Mouse (Mus musculus) B cell, adult 2 months (primary cell): ENCODE measurements around the gene Ttc28.

Experiments
- DNase-seq, 2 experiments: peaks; one replicate each; pipeline ENCODE4 v3.0.0; 2022

Ttc28 gene

DNA sequence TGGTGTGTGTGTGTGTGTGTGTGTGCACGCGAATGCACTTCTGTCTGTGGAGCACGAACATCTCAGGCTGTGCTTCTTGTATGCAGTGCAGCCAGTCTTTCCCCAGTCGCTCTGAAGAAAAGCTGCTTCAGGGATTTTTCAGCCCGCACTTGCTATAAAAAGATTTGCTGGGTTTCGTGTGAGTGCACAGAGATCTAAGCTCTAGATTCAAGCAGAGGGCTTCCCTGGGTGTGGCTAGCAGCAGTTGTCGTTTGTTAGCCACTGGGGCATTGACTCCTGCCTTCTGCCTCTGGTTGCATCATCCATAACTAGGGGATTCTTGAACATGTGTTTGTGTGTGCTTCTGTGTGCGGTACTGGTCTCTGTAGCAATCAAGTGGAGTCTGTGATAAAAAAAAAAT is 175.9 kb downstream of the Ttc28 start:
- DNase-seq: peak in 1 of 2 experiments; percentile 8

DNA sequence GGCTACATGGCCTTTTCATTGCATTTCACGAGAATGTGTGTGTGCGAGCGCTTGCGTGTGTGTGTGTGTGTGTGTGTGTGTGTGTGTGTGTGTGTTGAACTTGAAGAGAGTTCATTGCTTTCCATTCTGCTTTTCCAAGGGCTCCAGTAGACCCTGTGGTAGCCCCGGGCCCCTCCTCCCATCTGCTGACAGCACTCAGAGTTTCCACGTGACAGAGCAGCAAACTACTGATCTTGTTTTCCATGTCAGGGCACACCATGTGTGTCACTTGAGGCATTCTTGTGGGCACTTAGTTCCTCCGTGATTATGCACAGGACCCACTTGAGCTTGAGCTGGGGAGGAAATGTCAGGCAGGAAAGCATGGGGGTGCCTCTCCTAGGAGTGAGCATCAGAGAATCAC is 177.5 kb downstream of the Ttc28 start:
- DNase-seq: peak; percentile 25 to 31

DNA sequence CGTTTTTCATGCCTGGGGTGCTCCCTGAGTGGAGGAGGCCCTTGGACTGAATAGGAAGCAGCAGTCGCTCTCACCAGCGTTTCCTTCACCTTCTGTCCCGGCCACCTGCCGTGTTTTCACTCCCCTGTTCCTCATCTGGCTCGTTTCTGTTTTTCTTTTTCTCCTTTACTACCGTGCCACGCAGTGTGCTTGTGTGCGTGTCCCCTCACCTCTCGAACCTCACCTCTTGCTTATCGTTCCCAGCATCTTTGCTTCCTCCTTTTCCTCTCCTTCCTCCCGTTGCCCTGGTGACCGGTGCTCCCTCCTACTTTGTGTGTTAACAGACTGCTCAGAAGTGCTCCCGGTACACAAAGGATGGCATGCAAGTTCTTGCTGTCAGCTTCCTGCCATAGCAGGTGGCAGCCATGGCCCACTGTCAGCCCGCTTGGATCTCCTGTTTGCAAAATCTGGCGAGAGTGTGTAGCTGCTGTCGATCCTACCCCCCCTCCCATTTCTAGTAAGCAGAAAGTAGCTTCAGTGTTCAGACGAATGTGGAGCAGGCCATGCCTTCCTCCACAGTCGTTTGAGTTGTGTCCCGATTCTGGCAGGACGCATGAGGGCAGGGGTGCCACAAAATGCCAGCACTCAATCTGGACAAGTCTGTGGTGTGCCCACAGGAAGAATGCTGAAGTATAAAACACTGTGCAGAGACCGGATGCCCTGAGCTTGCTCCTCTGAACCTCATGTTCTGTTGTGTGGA is 179.0 kb downstream of the Ttc28 start:
- peak; percentile 43 to 45 for DNase-seq

DNA sequence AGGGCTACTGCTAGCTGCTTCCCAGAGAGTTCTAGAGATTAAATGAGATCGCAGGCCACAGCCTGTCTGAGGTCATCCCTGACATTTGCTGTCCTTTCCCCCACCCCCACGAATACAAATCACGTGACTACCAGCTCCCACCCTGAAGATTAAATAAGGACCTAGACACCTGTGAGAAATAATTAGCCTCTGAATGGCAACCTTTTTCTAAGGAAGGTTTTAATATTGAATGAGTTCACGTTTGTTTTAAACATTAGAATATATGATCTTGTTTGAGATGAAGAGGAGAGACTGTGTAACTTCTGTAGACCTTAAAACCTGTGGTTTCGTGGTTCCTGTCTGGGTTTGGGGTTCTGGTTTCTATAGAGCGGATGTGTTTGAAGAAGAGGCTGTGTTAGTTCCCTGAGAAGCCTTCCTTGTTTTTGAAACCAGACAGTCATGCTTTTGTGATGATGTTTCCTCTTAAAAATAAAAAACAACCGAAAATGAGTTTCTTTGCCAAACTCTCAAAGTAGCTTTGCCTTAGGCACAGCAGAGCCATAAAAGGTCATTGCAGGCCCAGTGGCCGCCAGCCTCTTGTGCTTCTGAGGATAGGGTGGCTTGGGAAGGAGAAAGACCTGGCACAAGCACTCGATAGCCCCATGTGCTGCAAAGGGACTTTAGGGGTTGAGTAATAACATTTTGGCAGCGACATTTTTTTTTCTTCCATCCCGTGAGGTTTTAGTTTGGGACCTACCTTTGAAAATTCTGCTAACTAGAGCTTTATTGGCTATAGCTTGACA is 179.7 kb downstream of the Ttc28 start:
- peak; percentile 53 to 59 for DNase-seq

DNA sequence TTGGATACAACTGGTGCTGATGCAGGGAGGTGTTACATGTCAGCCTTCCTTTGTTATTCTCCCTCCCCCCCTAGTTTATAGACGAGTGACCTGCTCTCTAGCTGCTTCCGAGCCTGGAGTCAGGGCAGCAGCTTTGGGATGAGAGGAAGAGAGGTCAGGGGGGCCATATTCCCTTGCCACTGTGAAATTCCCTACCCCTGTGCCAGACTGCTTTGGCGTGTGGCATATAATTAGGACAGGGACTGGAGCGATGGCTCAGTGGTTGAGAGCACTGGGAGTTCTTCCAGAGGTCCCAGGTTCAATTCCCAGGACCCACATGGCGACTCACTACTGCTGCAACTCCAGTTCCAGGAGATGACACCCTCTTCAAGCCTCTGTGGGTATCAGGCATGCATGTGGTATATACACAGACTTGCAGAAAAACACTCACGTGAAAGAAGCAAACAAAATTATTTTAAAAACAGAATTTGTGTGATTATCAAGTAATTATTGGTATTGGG is 180.7 kb downstream of the Ttc28 start:
- no peak for DNase-seq

DNA sequence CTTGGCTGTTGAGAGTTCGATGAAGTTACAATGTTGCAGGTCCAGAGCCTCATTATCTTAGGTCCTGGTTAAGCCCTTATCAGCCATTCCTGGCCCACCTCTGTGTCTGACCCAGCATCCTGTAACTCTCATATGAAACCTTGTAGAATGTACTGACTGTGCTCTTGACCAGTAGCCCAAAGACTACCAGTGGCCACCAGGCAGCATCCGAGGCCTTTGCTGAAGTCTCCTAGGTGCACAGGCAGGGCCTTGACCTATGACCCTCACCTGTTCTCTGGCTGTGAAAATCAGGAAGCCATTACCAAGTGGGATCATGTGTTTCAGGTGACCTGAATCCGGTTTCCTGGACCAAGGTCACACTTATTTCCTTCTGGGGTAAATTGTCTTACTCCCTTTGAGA is 183.6 kb downstream of the Ttc28 start:
- no peak for DNase-seq

DNA sequence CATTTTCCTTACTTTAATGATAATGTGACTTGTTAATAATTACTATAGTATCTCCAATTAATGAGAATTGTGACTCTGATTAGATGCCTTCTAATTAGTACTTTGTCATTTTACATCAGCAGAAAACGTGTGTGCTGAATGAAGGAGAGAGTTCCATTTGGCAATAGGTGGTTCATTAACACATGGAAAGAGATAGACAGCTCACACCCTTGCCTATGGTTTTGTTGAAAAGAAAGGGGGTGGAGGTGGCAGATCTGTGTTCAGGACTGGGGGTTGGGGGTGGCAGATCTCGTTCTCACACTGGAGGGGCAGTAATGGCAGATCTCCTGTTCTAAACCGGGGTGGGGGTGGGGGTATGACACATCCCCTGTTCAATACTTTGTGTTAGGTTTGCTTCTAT is 184.4 kb downstream of the Ttc28 start:
- no peak for DNase-seq

DNA sequence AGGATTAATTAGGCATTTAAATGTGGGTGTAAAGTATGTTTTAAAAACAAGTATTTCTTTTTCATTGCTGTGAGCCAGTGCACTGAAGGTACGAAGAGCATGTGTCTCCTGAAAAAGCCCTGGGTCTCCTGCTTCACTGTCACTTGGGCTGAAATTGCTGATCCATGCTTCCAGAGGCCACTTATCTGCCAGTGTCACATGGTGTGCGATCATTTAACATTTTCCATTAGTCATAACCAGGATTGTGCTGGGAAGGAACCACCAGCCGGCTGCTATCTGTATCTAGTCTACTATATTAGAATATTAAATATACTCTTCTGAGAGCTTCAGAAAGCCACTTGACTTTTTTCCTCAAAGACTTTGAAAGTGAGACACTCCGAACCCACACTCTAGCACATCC is 186.2 kb downstream of the Ttc28 start:
- no peak for DNase-seq

DNA sequence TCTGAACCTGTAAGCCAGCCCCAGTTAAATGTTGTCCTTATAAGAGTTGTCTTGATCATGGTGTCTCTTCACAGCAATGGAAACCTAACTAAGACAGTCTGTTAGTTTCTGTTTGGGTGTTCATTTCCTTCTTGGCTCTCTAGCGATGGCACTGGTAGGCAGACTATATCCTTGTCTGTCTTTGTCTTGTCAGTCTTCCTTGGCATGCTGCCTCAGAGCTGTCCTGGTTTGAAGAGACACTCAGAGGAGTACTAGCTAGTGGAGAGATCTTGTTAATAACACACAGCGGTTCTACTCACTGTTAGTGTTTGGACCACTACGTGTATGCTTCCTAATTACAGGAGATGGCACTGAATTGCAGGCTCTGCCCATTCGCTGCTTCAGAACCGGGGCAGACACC is 189.9 kb downstream of the Ttc28 start:
- no peak for DNase-seq

DNA sequence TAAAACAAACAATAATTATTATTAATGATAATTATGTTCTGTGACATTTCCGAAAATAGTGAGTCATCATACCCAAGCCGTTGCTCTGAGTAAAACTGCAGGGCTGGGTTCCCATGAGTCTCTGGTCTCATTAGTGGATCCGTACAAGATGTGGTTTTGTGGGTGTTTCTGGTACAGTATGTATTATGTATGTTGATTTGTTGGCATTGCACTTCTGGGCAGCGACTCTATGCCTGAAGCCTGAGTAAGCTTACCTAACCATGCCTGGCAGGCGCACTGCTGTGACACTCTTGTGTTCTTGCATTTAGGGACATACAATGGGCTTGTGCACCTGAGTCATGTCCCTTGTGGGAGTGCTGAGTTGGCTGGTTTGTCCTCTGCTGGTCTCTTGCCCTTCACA is 190.3 kb downstream of the Ttc28 start:
- no peak for DNase-seq

DNA sequence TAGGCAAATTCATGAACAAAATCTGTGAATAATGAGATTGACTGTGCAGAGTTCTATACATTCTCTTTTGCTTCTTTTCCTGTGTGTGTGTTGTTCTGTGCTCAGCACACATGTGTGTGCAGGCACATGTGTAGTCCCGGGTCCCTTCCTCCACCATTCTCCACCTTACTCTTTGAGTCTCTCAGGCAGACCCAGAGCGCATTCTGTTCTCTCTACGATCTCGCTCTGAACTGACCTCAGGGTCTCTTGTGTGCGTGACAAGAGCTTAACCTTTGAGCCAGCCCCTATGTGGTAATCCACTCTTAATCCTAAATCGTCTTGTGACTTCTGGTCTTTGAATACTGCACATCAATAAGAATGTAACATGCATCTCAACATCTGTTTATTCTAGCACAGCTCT is 190.8 kb downstream of the Ttc28 start:
- DNase-seq: no peak

DNA sequence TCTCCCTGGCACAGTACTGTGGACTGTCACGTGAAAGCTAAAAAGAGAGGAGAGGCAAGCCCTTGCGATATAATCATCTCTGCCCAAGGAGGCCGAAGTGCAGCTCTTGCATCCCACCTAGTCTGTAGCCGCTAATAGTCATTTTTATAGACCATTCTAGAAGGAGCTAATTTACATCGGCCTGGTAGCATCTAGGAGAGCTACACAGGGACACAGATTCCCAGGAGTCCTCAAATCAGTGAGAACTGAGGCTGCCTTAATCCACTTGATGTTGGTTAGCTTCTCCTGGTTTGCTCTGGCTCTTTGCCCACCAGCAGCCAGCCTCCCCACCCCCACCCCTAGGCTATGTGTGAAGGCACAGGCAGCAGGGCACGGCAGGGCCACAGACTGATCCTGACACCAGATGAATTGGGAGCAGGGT is 193.7 kb downstream of the Ttc28 start:
- DNase-seq: no peak

DNA sequence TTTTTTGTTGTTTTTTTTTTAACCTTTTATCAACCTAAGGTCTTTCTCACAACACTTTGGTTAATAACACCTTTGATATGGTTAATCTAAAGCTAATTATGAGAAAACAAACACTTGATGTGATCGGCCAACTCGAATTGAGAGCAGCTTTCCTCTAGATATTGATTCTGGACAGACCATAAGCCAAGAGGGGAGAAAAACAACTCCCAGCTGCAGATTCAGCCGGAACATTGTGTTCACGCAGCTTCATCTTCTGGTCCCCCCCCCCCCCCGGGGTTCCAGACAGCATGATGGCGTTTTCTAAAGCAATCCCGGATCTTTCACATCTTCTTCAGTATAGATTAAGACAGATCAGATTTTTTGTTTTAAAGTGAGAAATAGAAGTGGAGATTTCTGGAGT is 194.4 kb downstream of the Ttc28 start:
- DNase-seq: no peak

DNA sequence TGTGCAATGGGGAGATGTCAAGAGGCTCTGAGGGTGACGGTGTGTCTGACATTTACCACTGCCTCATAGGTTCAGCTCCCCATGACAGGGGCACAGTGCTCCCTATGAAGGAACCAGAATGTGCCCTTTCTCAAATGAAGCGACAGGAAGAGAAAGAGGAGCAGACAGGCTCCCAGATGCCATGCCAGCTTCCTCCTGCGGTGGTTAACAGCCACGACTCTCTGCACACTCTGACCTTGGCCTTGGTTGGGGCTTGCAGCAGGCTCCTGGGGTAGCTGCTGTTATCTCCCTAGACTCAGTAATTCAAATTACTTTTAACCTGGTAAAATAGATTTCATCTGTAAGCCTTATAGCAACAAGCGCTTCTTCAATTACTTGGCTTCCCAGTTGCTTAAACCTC is 196.2 kb downstream of the Ttc28 start:
- no peak for DNase-seq

DNA sequence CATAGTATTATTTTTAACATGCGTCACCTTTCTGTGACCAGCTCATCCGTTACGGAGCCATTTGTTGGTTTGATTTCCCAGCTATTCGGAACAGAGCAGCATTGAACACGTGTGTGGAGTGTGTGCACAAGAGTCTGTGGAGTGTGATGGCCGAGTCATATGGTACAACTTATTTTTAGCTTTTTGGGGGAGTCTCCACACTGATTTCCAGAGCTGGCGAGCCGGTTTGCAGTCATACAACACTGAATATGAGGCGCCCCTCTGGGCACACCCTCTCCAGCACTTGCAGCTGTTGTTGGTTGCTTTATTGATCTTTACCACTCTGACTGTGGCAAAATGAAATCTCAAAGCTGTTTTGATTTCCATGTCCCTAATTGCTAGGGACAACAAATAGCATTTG is 197.7 kb downstream of the Ttc28 start:
- DNase-seq: no peak

DNA sequence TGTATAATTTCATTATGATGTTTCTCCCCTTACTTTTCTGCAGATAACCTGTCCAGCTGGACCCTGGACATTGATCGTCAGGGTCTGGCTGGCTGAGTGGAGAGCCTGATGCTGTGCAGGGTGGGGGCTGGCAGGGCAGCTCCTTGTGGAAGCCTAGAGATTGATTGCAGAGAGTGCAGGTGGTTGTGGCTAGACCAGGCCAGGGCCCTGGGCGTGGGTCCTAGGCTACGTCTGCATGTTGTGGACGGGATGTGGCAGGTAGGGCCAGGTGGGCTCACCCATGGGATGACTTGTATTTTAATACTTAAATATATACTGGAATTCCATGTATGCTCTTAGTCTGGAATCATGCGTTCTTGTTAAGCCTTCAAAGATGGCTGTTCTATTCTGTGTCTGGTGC is 201.0 kb downstream of the Ttc28 start:
- no peak for DNase-seq

DNA sequence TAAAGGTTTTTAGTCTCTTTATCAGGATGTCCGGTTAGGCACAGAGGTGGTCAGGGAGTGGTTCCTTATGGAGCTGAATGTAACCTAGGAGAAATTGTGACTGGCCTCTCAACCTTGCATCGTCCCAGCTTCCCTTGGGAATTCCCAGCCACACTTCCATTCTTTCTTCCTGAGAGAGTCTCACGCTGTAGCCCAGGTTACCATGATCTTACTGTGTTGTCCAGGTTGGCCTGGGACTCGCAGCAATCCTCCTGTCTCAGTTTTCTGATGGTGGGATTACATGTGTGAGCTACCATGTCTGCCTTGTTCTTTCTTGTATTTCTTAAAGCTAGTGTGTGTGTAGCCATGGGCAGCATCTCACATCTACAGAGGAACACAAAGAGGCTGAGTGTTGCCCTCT is 206.2 kb downstream of the Ttc28 start:
- DNase-seq: no peak

DNA sequence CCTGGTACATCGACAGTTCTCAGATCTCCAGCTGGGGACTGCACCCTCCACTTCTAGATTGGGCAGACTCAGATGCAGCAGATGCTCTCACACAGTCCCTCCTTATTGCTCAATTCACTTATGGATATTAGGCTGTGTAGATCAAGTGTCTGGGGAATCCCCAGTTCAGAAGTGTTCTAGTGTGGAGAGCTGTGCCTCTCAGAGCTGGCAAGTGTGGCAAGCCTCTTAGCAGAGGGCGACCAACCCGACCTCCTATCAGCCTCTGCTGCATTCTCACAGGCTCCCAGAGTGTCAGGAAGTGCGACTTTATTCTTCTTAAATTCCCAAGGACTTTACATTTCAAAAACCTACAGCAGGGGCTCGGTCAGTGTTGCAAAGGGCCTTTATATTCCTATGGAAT is 217.1 kb downstream of the Ttc28 start:
- no peak for DNase-seq

DNA sequence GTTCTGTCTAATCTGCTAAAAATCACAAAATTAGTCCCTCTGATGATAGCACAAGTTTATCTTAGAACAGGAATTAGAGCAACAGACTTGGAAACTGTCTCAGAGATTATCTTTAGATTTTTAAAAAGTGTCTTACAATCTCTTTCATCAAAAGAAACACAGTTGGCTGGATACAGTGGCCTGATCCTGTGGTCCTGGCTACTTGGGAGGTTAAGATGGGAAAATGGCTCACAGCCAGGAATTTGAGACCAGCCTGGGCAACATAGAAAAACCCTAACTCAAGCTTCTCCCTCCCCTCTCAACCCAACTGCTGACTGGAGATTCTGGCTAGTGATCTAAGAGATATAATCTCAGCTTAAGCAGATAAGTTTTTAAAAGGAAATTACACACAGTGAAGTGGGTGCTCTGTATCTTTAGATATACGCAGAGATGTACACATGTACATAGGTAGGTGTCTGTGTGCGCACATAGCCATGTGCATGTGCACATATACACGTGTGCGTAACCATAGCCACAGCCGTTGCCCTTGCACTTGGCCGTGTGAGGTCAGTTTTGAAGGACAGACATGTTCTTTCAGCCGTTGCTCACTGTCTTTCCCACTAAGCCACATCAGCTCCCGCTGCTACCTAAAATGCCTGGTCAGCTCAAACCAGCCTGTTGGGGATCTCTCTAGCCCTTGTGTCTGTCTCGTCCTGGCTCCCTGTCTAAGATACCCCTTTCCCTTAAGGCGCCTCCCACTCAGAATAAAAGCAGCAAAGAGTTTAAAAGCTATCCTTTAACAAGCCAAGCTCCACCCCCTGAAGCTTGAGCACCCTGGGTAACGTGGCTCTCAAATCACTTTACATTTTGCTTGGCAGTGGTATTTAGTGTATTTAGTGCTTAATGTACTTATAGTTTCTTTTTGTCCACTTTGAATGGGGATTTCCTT is 217.9 kb downstream of the Ttc28 start:
- DNase-seq: no peak

DNA sequence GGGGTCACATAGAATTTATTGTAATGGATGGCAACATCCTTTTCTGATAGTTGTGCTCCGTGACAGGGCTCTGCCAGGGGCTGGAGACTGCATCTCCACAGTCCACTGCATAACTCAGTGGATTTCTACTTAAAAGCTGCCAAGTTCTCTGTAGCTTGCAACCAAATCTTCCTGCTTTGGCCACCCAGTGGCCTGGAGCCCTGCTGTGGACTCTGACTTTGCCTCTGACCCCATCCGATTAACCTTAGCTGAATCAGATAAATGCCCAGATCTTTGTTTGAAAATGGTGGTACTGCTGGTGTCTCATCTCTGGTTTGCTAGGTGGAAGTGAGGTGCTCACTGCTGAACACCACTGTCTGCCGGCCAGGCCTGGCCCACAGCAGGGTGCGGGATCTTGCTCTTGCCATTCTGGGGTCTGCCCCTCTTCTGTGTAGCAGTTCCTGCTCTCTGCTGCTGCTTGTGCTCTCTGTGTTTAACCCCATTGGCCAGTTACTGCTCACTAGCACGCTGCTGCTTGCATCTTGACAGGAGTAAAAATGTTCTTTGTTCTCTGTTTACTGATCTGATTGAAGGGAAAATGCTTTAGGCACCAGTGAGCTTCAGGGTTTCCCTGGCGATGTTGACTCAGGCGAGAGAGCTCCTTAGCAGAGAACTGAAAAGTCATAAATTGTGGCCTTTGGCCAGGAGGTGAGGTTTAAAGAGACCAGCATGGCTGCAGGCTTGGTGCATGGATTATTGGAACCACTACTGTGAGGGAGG is 219.1 kb downstream of the Ttc28 start:
- no peak for DNase-seq

DNA sequence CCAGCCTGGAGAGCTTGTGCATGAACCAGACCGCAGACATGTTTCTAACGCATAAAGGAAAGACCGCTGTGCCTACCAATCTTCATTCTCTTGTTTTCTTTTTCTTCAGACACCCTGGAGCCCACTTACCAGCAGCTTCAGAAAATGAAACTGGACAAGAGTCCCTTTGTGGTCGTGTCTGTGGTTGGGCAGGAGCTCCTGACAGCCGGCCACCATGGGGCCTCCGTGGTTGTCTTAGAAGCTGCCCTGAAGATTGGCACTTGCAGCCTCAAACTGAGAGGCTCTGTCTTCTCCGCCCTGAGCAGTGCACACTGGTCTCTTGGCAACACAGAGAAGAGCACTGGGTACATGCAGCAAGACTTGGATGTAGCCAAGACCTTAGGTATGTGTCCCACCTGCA is 221.0 kb downstream of the Ttc28 start:
- no peak for DNase-seq

DNA sequence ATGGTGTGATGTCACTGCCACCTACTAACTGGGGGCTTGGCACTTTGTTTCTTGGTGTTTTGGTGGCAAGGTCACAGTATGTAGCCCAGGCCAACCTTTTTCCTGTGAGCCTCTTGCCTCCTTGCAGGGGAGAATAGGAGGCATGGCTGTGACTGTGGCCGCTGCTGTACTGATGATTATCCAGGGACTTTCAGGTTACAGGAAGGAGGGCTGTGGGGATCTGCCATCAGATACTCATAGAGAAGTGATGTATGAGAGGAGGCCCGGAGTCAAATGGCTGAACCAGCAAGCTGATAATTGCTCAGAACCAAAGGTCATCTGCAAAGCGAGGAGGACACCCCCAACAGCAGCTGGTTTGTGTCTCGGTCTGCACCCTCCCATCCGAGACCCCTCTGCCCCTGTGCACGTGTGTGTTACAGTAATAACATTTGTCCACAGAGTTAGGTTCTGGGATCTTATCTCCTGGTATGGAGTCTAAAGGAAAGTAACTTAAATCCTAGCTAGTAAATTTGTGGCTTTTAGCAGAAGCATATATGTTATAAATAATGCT is 221.9 kb downstream of the Ttc28 start:
- DNase-seq: no peak
